ENCODE assay signal across 9 mouse cellular contexts in genomic region chr2:159443581-159443980, GRCm38 (mm10).
DNase-seq lines count a peak whose midpoint lies in the region; ATAC-seq and TF ChIP-seq lines count a peak whose summit lies in the region.
"Had no signal": no experiment of that assay in that cellular context is flagged by ENCODE, and none has a peak within 500 bp of the region (broad histone marks: within the 10 kb centered on the region; RNA-seq: fewer than 3 reads in every experiment).

No protein-coding gene starts in this region.

- no peak overlapping the region for H3K9ac ChIP-seq in heart, adult 2 months (ENCODE audit: low read depth, low read length)
- H3K9ac ChIP-seq in hindbrain, postnatal 0 days (replicated peaks; ENCODE audit: low read length): no peak overlapping the region
- H3K9ac ChIP-seq: limb, embryonic 15.5 days had no signal

- peak; percentile 68 for TF ChIP-seq CTCF in heart, adult 2 months (IDR thresholded peaks at IDR 0.05)
- peak; percentile 59 for TF ChIP-seq CTCF in hindbrain, postnatal 0 days (IDR thresholded peaks at IDR 0.05; ENCODE audit: low read depth)

- 38% methylated on average over 8 of the region's 8 CpGs for WGBS in heart, adult 2 months
- WGBS in heart, embryonic 10.5 days: 32% methylated on average over 8 of the region's 8 CpGs
- WGBS in hindbrain, postnatal 0 days: 25% methylated on average over 8 of the region's 8 CpGs

- H3K9me3 ChIP-seq in heart, embryonic 10.5 days: no peaks in the 10 kb centered on the region
- H3K9me3 ChIP-seq in hindbrain, postnatal 0 days (ENCODE audit: low read length): no peaks in the 10 kb centered on the region
- H3K9me3 ChIP-seq: limb, embryonic 15.5 days had no signal

- H3K36me3 ChIP-seq in heart, adult 2 months (ENCODE audit: control insufficient read depth, insufficient read depth, low read length): no peaks in the 10 kb centered on the region
- no peaks in the 10 kb centered on the region for H3K36me3 ChIP-seq in heart, embryonic 10.5 days
- no peaks in the 10 kb centered on the region for H3K36me3 ChIP-seq in hindbrain, postnatal 0 days (ENCODE audit: insufficient read depth, low read length)
- H3K36me3 ChIP-seq: limb, embryonic 15.5 days had no signal

- no peak overlapping the region for H3K4me3 ChIP-seq in heart, adult 2 months
- no peak overlapping the region for H3K4me3 ChIP-seq in heart, embryonic 10.5 days
- H3K4me3 ChIP-seq in hindbrain, postnatal 0 days (ENCODE audit: low read length): no peak overlapping the region
- H3K4me3 ChIP-seq: limb, embryonic 15.5 days had no signal

- H3K4me1 ChIP-seq in heart, adult 2 months (ENCODE audit: control insufficient read depth, insufficient read depth, low read length): no peaks in the 10 kb centered on the region; the same call in 1 of the 2 replicates
- no peaks in the 10 kb centered on the region for H3K4me1 ChIP-seq in heart, embryonic 10.5 days
- no peaks in the 10 kb centered on the region for H3K4me1 ChIP-seq in hindbrain, postnatal 0 days (ENCODE audit: insufficient read depth, low read length)
- H3K4me1 ChIP-seq: limb, embryonic 15.5 days had no signal

- TF ChIP-seq POLR2A in heart, adult 2 months (IDR thresholded peaks at IDR 0.05; ENCODE audit: insufficient read depth, low read depth, low read length): no peak

- no peaks in the 10 kb centered on the region for H3K79me2 ChIP-seq in heart, adult 2 months (replicated peaks; ENCODE audit: control insufficient read depth, insufficient read depth, low read length)

- no peak for TF ChIP-seq EP300 in heart, adult 2 months (IDR thresholded peaks at IDR 0.05; ENCODE audit: insufficient read depth, low read depth, low read length)

- H3K4me2 ChIP-seq in hindbrain, postnatal 0 days (ENCODE audit: low read depth, low read length): no peak overlapping the region
- H3K4me2 ChIP-seq: limb, embryonic 15.5 days had no signal

- intact Hi-C loops in heart, adult 2 months (cut with DNase I): loop anchor here (5.0 kb wide), 1 partner anchor 74 kb away; no protein-coding TSS in a partner anchor

- H3K27ac ChIP-seq in heart, adult 2 months: no peak overlapping the region
- no peak overlapping the region for H3K27ac ChIP-seq in heart, embryonic 10.5 days
- H3K27ac ChIP-seq in hindbrain, postnatal 0 days: no peak overlapping the region
- H3K27ac ChIP-seq: limb, embryonic 15.5 days had no signal

- DNase-seq in heart, adult 2 months: peak in 1 of 2 experiments; percentile 28
- no peak for DNase-seq in heart, embryonic 10.5 days (ENCODE audit: low spot score)
- DNase-seq in testis, postnatal 10 days (ENCODE audit: low spot score): peak; percentile 56
- no peak for DNase-seq in testis, postnatal 14 days (ENCODE audit: low spot score)
- DNase-seq in hindbrain, postnatal 0 days (ENCODE audit: low spot score): peak; percentile 73
- peak; percentile 52 for DNase-seq in right cerebral cortex, postnatal 14 days
- no peak for DNase-seq in spleen, adult 12 weeks (ENCODE audit: low spot score)

- no peak for ATAC-seq in hindbrain, postnatal 0 days
- ATAC-seq in erythroid progenitor cell, adult 5-6 weeks (replicated peaks; ENCODE audit: low FRiP score, poor library complexity, severe bottlenecking): no peak

- no peaks in the 10 kb centered on the region for H3K27me3 ChIP-seq in heart, adult 2 months (ENCODE audit: control insufficient read depth, insufficient read depth, low read length)
- no peaks in the 10 kb centered on the region for H3K27me3 ChIP-seq in heart, embryonic 10.5 days (ENCODE audit: insufficient read depth, poor library complexity, severe bottlenecking)
- H3K27me3 ChIP-seq in hindbrain, postnatal 0 days (ENCODE audit: insufficient read depth, low read length): no peaks in the 10 kb centered on the region

Comparison
In these comparisons a context has a peak if more than half of its experiments do, and no peak if none do; other contexts are left out.
1. DNase-seq: peak in testis, postnatal 10 days (single experiment), hindbrain, postnatal 0 days (single experiment) and right cerebral cortex, postnatal 14 days (single experiment); none in heart, embryonic 10.5 days (single experiment), testis, postnatal 14 days (single experiment) and spleen, adult 12 weeks (single experiment).